Mouse (Mus musculus): Measurements from ENCODE around the gene Sfxn2.

GRCm38 (mm10) chr19:46625519-46625918 is 52.4 kb downstream of the Sfxn2 start:
- TF ChIP-seq CTCF (IDR thresholded peaks at IDR 0.05; ENCODE audit: borderline replicate concordance, extremely low read depth, insufficient read depth, insufficient read length): no peak
- TF ChIP-seq POLR2A (IDR thresholded peaks at IDR 0.05; ENCODE audit: borderline replicate concordance, extremely low read depth, insufficient read depth, insufficient read length, poor library complexity, severe bottlenecking): no peak
